Mouse (Mus musculus) CH12.LX (cell line): ENCODE results near the gene Snx9. TPM values are rescaled to one million over a fixed set of nuclear protein-coding genes. Genes with fewer than 3 reads are reported as not detected.

Source experiments
- DNase-seq: peaks from one replicate; pipeline ENCODE4 v3.0.0-alpha.2; 2013; ENCODE audit errors: extremely low read depth
- H3K27ac ChIP-seq: 2 replicates; pipeline ENCODE4 v1.5.1; 2012; ENCODE audit warnings: low read depth, mild to moderate bottlenecking, control low read depth, moderate library complexity; ENCODE audit not compliant: insufficient read depth
- H3K27me3 ChIP-seq: replicated peaks from 2 replicates; pipeline ENCODE3; 2012; ENCODE audit warnings: inconsistent platforms
- H3K36me3 ChIP-seq, 2 experiments: replicated peaks in 1 of 2; 2 replicates each; pipeline versions ENCODE3 to v1.6.1; 2012; ENCODE audit warnings: inconsistent platforms in 1 of 2, low read length in 1 of 2, mild to moderate bottlenecking in 1 of 2, mixed read lengths in 1 of 2, moderate library complexity in 1 of 2; ENCODE audit not compliant: control insufficient read depth in 1 of 2, insufficient read depth in 1 of 2
- H3K4me1 ChIP-seq, 2 experiments: 2 replicates each; pipeline ENCODE4 v1.6.1; 2012; ENCODE audit warnings: inconsistent platforms in 1 of 2, moderate library complexity in 1 of 2; ENCODE audit not compliant: insufficient read depth in 2 of 2, control insufficient read depth in 1 of 2
- H3K4me2 ChIP-seq: 2 replicates; pipeline ENCODE4 v1.6.1; 2012; ENCODE audit warnings: low read depth, mild to moderate bottlenecking, control low read depth; ENCODE audit not compliant: poor library complexity, insufficient read depth, severe bottlenecking
- H3K4me3 ChIP-seq, 3 experiments: fragments of 150-350 bp in 1 of 3; sonication (generic) in 1 of 3; replicated peaks in 1 of 3; 2 replicates each; pipeline versions ENCODE3 to v1.5.1; 2011 to 2012; ENCODE audit warnings: low read depth in 2 of 3, low read length in 2 of 3, mild to moderate bottlenecking in 2 of 3, moderate library complexity in 2 of 3, control low read depth in 1 of 3, improper control_type of control experiment in 1 of 3, inconsistent platforms in 1 of 3, mixed read lengths in 1 of 3; ENCODE audit not compliant: poor library complexity in 1 of 3
- H3K79me2 ChIP-seq: replicated peaks from 2 replicates; pipeline ENCODE4 v1.6.1; 2012; ENCODE audit warnings: mild to moderate bottlenecking, moderate library complexity; ENCODE audit not compliant: control insufficient read depth, poor library complexity, insufficient read depth, severe bottlenecking; ENCODE audit errors: extremely low read depth
- H3K9ac ChIP-seq: 2 replicates; pipeline ENCODE4 v1.6.1; 2012; ENCODE audit warnings: low read depth, mild to moderate bottlenecking, control low read depth, moderate library complexity; ENCODE audit not compliant: insufficient read depth
- H3K9me3 ChIP-seq: replicated peaks from 2 replicates; pipeline ENCODE3; 2012; ENCODE audit warnings: low read length, inconsistent platforms, mixed read lengths
- BHLHE40 ChIP-seq: IDR thresholded peaks from 2 replicates; pipeline ENCODE4 v1.6.1; 2011; ENCODE audit warnings: mild to moderate bottlenecking, low read depth, low read length, improper control_type of control experiment
- CHD2 ChIP-seq: IDR thresholded peaks from 2 replicates; pipeline ENCODE4 v1.6.1; 2011; ENCODE audit warnings: low read length, improper control_type of control experiment
- E2F4 ChIP-seq: IDR thresholded peaks from 2 replicates; pipeline ENCODE4 v1.6.1; 2011; ENCODE audit warnings: low read depth, low read length, improper control_type of control experiment; ENCODE audit not compliant: insufficient replicate concordance
- EP300 ChIP-seq: IDR thresholded peaks from 2 replicates; pipeline ENCODE4 v1.6.1; 2011; ENCODE audit warnings: low read length, improper control_type of control experiment
- GABPA ChIP-seq: IDR thresholded peaks from 2 replicates; pipeline ENCODE4 v1.6.1; 2012; ENCODE audit warnings: low read depth, low read length, improper control_type of control experiment, inconsistent platforms; ENCODE audit not compliant: insufficient replicate concordance
- HCFC1 ChIP-seq: IDR thresholded peaks from 2 replicates; pipeline ENCODE4 v1.6.1; 2012; ENCODE audit warnings: low read depth, mild to moderate bottlenecking, inconsistent platforms, low read length, improper control_type of control experiment
- JUND ChIP-seq: conservative IDR thresholded peaks from 2 replicates; pipeline ENCODE4 v1.6.1; 2011; ENCODE audit warnings: low read depth, low read length, improper control_type of control experiment
- KAT2A ChIP-seq: IDR thresholded peaks from 2 replicates; pipeline ENCODE4 v1.6.1; 2012; ENCODE audit warnings: low read length, improper control_type of control experiment, inconsistent platforms; ENCODE audit not compliant: insufficient replicate concordance
- MAFK ChIP-seq: IDR thresholded peaks from 2 replicates; pipeline ENCODE4 v1.6.1; 2011; ENCODE audit warnings: low read length, improper control_type of control experiment; ENCODE audit not compliant: insufficient replicate concordance
- MAX ChIP-seq: IDR thresholded peaks from 2 replicates; pipeline ENCODE4 v1.6.1; 2011; ENCODE audit warnings: low read length, improper control_type of control experiment
- MAZ ChIP-seq: IDR thresholded peaks from 2 replicates; pipeline ENCODE4 v1.6.1; 2012; ENCODE audit warnings: low read depth, mild to moderate bottlenecking, inconsistent platforms, low read length, improper control_type of control experiment, moderate library complexity
- MEF2A ChIP-seq: IDR thresholded peaks from 2 replicates; pipeline ENCODE4 v1.6.1; 2014; ENCODE audit warnings: low read depth, mild to moderate bottlenecking, inconsistent platforms, low read length, improper control_type of control experiment, borderline replicate concordance
- NELFE ChIP-seq: IDR thresholded peaks from 2 replicates; pipeline ENCODE4 v1.6.1; 2011; ENCODE audit warnings: low read depth, low read length, improper control_type of control experiment
- NRF1 ChIP-seq: IDR thresholded peaks from 2 replicates; pipeline ENCODE4 v1.6.1; 2014; ENCODE audit warnings: low read depth, mild to moderate bottlenecking, inconsistent platforms, low read length, improper control_type of control experiment, moderate library complexity
- POLR2A ChIP-seq: IDR thresholded peaks from 2 replicates; pipeline ENCODE4 v1.6.1; 2011; ENCODE audit warnings: low read depth, mild to moderate bottlenecking, improper control_type of control experiment, low read length
- RAD21 ChIP-seq: IDR thresholded peaks from 2 replicates; pipeline ENCODE4 v1.6.1; 2011; ENCODE audit warnings: low read depth, mild to moderate bottlenecking, low read length, improper control_type of control experiment, moderate library complexity
- RCOR1 ChIP-seq: conservative IDR thresholded peaks from 2 replicates; pipeline ENCODE4 v1.6.1; 2012; ENCODE audit warnings: low read depth, mild to moderate bottlenecking, inconsistent platforms, low read length, improper control_type of control experiment
- SMC3 ChIP-seq: IDR thresholded peaks from 2 replicates; pipeline ENCODE4 v1.6.1; 2011; ENCODE audit warnings: low read depth, low read length, improper control_type of control experiment
- TBP ChIP-seq: conservative IDR thresholded peaks from 2 replicates; pipeline ENCODE4 v1.6.1; 2011; ENCODE audit warnings: low read depth, low read length, improper control_type of control experiment
- TCF12 ChIP-seq: IDR thresholded peaks from 2 replicates; pipeline ENCODE4 v1.6.1; 2014; ENCODE audit warnings: low read depth, mild to moderate bottlenecking, inconsistent platforms, low read length, improper control_type of control experiment
- UBTF ChIP-seq: IDR thresholded peaks from 2 replicates; pipeline ENCODE4 v1.6.1; 2012; ENCODE audit warnings: low read depth, mild to moderate bottlenecking, inconsistent platforms, low read length, improper control_type of control experiment, moderate library complexity
- USF2 ChIP-seq: conservative IDR thresholded peaks from 2 replicates; pipeline ENCODE4 v1.6.1; 2011; ENCODE audit warnings: low read depth, low read length, improper control_type of control experiment
- ZKSCAN1 ChIP-seq: IDR thresholded peaks from 2 replicates; pipeline ENCODE4 v1.6.1; 2012; ENCODE audit warnings: low read depth, inconsistent platforms, low read length, improper control_type of control experiment, borderline replicate concordance
- ZMIZ1 ChIP-seq: IDR thresholded peaks from 2 replicates; pipeline ENCODE4 v1.6.1; 2012; ENCODE audit warnings: low read depth, mild to moderate bottlenecking, inconsistent platforms, low read length, improper control_type of control experiment
- dilution Hi-C: fragments of 300-500 bp; cut with MboI; formaldehyde crosslinking; loops from 2 replicates; pipeline ENCODE4 v1.14.3; 2020; ENCODE audit warnings: low sequenced_read_pairs; ENCODE audit not compliant: extremely low pct_unique_long_range_greater_than_20kb, extremely low pct_ligation_motif_present
- in situ Hi-C: fragments of 300-500 bp; cut with MboI; formaldehyde crosslinking; loops from 3 replicates; pipeline ENCODE4 v1.14.3; 2019; ENCODE audit warnings: low sequenced_read_pairs, low pct_ligation_motif_present, low pct_unique_long_range_greater_than_20kb, mixed read lengths
- polyA plus RNA-seq: library from polyadenylated mRNA; unstranded; fragments of >175 nt; gene quantifications from 2 replicates; pipeline ENCODE4 v1.2.1, GENCODE M21; 2012; ENCODE audit warnings: low read depth; ENCODE audit not compliant: insufficient read length
- total RNA-seq, 2 experiments: library from RNA; depleted of rRNA; stranded (reverse); fragments of 300-350 nt in 1 of 2; fragments of >200 nt in 1 of 2; gene quantifications; 2 replicates each; pipeline ENCODE4 v1.2.3; 2012 to 2014

Gene Snx9
- total and polyA plus RNA-seq, 3 experiments, result 16.3 to 26.3 (median 17.1) TPM

- in situ Hi-C loops, result no loop called here
- H3K9ac ChIP-seq, result no peak overlapping the region
- no peak overlapping the region for H3K27ac ChIP-seq
- no peak for DNase-seq
- H3K27me3 ChIP-seq, result no peaks in the 10 kb centered on the region
- H3K36me3 ChIP-seq, result no peaks in the 10 kb centered on the region
- H3K4me2 ChIP-seq, result no peak overlapping the region
- dilution Hi-C loops, result no loop called here
- peaks cover under 1 to 13% of the 10 kb centered on the region in 2 experiments for H3K4me1 ChIP-seq
- no peak overlapping the region for H3K4me3 ChIP-seq
- no peaks in the 10 kb centered on the region for H3K79me2 ChIP-seq
- H3K9me3 ChIP-seq, result no peaks in the 10 kb centered on the region
- TF ChIP-seq SMC3, result no peak
- no peak for TF ChIP-seq POLR2A
- TF ChIP-seq ZMIZ1, result no peak
- no peak for TF ChIP-seq MAZ
- TF ChIP-seq TCF12, result no peak
- no peak for TF ChIP-seq E2F4
Measured at GRCm38 (mm10) chr17:5819105-5819504, 22.0 kb upstream of the Snx9 start.

- Histone ChIP-seq H3K79me2 (no peaks in the 10 kb centered on the region), H3K9ac (no peak overlapping the region), H3K27ac (no peak overlapping the region), H3K4me2 (no peak overlapping the region), H3K27me3 (no peaks in the 10 kb centered on the region), H3K9me3 (no peaks in the 10 kb centered on the region), H3K4me1 (peaks cover 0 to 7% of the 10 kb centered on the region in 2 experiments; a peak in 3 of 4 replicates), H3K4me3 (no peak overlapping the region), H3K36me3 (no peaks in the 10 kb centered on the region)
- in situ Hi-C loops (no loop called here), dilution Hi-C loops (no loop called here)
- DNase-seq, result no peak
- no peak for TF ChIP-seq NELFE
- TF ChIP-seq ZKSCAN1, result no peak
- TF ChIP-seq MAFK, result no peak
- no peak for TF ChIP-seq RCOR1
- TF ChIP-seq JUND, result no peak
- no peak for TF ChIP-seq MAX
- TF ChIP-seq NRF1, result no peak
- no peak for TF ChIP-seq TBP
- TF ChIP-seq USF2, result no peak
- TF ChIP-seq HCFC1, result no peak
- no peak for TF ChIP-seq BHLHE40
- no peak for TF ChIP-seq UBTF
- no peak for TF ChIP-seq KAT2A
- TF ChIP-seq EP300, result no peak
- TF ChIP-seq CHD2, result no peak
- no peak for TF ChIP-seq MEF2A
- TF ChIP-seq MAZ, result no peak
- no peak for TF ChIP-seq RAD21
- TF ChIP-seq E2F4, result no peak
- TF ChIP-seq GABPA, result no peak
Measured at GRCm38 (mm10) chr17:5819799-5820201, 21.3 kb upstream of the Snx9 start.
